Mouse (Mus musculus): ENCODE measurements around the gene Miga2. TPM values are rescaled to one million over a fixed set of nuclear protein-coding genes. Genes with fewer than 3 reads are reported as not detected.

Gene Miga2
- polyA plus RNA-seq (2015; fragmentation: Nextera tagmentation; extraction: Ambion mirVana), result 7.6 and 8.2 TPM in 2 replicates

- peak within 1 kb of the TSS; percentile 44; the same call in 1 of the 2 replicates for H3K27ac ChIP-seq (ENCODE audit: low read depth)
- H3K4me2 ChIP-seq (ENCODE audit: low read depth, low read length), result peak within 1 kb of the TSS; percentile 99
- under 1% methylated on average over 54 of the region's 54 CpGs for WGBS (ENCODE audit: insufficient replicate concordance)
- DNase-seq (peak; percentile 99), ATAC-seq (peak; percentile 98)
- no peaks in the 10 kb centered on the region for H3K27me3 ChIP-seq (ENCODE audit: insufficient read depth, low read length)
- TF ChIP-seq CTCF (IDR thresholded peaks at IDR 0.05; ENCODE audit: low read depth) (no peak), EP300 (IDR thresholded peaks at IDR 0.05; ENCODE audit: low read depth) (no peak)
- peaks cover 12% of the 10 kb centered on the region for H3K36me3 ChIP-seq (replicated peaks; ENCODE audit: insufficient read depth, low read length)
- peak within 1 kb of the TSS; percentile 63 for H3K9ac ChIP-seq (replicated peaks)
- H3K4me3 ChIP-seq (ENCODE audit: low read depth, low read length), result peak within 1 kb of the TSS; percentile 72
- H3K9me3 ChIP-seq (ENCODE audit: low read length), result no peaks in the 10 kb centered on the region
- peaks cover 16% of the 10 kb centered on the region for H3K4me1 ChIP-seq (ENCODE audit: insufficient read depth)
Measured at GRCm38 (mm10) chr2:30363773-30364650, at the start of gene Miga2. Gene Miga2 (plus strand): TSS chr2:30364233.

- Histone ChIP-seq H3K36me3 (replicated peaks; ENCODE audit: insufficient read depth, low read length) (peaks cover 59% of the 10 kb centered on the region), H3K27me3 (ENCODE audit: insufficient read depth, low read length) (no peaks in the 10 kb centered on the region), H3K4me1 (ENCODE audit: insufficient read depth) (no peaks in the 10 kb centered on the region), H3K4me2 (ENCODE audit: low read depth, low read length) (no peak overlapping the region), H3K9ac (replicated peaks) (no peak overlapping the region), H3K27ac (ENCODE audit: low read depth) (no peak overlapping the region), H3K9me3 (ENCODE audit: low read length) (no peaks in the 10 kb centered on the region), H3K4me3 (ENCODE audit: low read depth, low read length) (no peak overlapping the region)
- TF ChIP-seq EP300 (IDR thresholded peaks at IDR 0.05; ENCODE audit: low read depth) (no peak), CTCF (IDR thresholded peaks at IDR 0.05; ENCODE audit: low read depth) (peak; percentile 39; the same call in 1 of the 2 replicates)
- no peak for DNase-seq
- ATAC-seq, result no peak
- 90% methylated on average over 4 of the region's 4 CpGs for WGBS (ENCODE audit: insufficient replicate concordance)
Measured at GRCm38 (mm10) chr2:30316136-30316535, 47.9 kb upstream of the Miga2 start.

GRCm38 (mm10) chr2:30316955-30317354 is 47.1 kb upstream of the Miga2 start:
- TF ChIP-seq CTCF (IDR thresholded peaks at IDR 0.05; ENCODE audit: low read depth), result no peak
- Histone ChIP-seq H3K4me3 (ENCODE audit: low read depth, low read length) (no peak overlapping the region), H3K36me3 (replicated peaks; ENCODE audit: insufficient read depth, low read length) (peaks cover 58% of the 10 kb centered on the region), H3K9me3 (ENCODE audit: low read length) (no peaks in the 10 kb centered on the region), H3K27me3 (ENCODE audit: insufficient read depth, low read length) (no peaks in the 10 kb centered on the region), H3K27ac (ENCODE audit: low read depth) (no peak overlapping the region), H3K4me2 (ENCODE audit: low read depth, low read length) (no peak overlapping the region), H3K9ac (replicated peaks) (no peak overlapping the region), H3K4me1 (ENCODE audit: insufficient read depth) (no peaks in the 10 kb centered on the region)
- 86% methylated on average over 5 of the region's 5 CpGs for WGBS (ENCODE audit: insufficient replicate concordance)
- DNase-seq (no peak), ATAC-seq (no peak)

- Histone ChIP-seq H3K27me3 (ENCODE audit: insufficient read depth, low read length) (no peaks in the 10 kb centered on the region), H3K27ac (ENCODE audit: low read depth) (peak overlapping the region; percentile 60), H3K9ac (replicated peaks) (no peak overlapping the region), H3K9me3 (ENCODE audit: low read length) (no peaks in the 10 kb centered on the region), H3K36me3 (replicated peaks; ENCODE audit: insufficient read depth, low read length) (peaks cover 62% of the 10 kb centered on the region), H3K4me3 (ENCODE audit: low read depth, low read length) (no peak overlapping the region), H3K4me1 (ENCODE audit: insufficient read depth) (no peaks in the 10 kb centered on the region), H3K4me2 (ENCODE audit: low read depth, low read length) (no peak overlapping the region)
- peak; percentile 34 for TF ChIP-seq CTCF (IDR thresholded peaks at IDR 0.05; ENCODE audit: low read depth)
- TF ChIP-seq EP300 (IDR thresholded peaks at IDR 0.05; ENCODE audit: low read depth), result no peak
- ATAC-seq (peak; percentile 91), DNase-seq (no peak)
- WGBS (ENCODE audit: insufficient replicate concordance), result 62% methylated on average over 4 of the region's 4 CpGs
Measured at GRCm38 (mm10) chr2:30319260-30319659, 44.8 kb upstream of the Miga2 start.

- H3K27me3 ChIP-seq (ENCODE audit: insufficient read depth, low read length), result no peaks in the 10 kb centered on the region
- 91% methylated on average over 7 of the region's 7 CpGs for WGBS (ENCODE audit: insufficient replicate concordance)
- no peak overlapping the region for H3K27ac ChIP-seq (ENCODE audit: low read depth)
- no peak overlapping the region for H3K4me3 ChIP-seq (ENCODE audit: low read depth, low read length)
- TF ChIP-seq CTCF (IDR thresholded peaks at IDR 0.05; ENCODE audit: low read depth) (no peak), EP300 (IDR thresholded peaks at IDR 0.05; ENCODE audit: low read depth) (no peak)
- DNase-seq, result no peak
- H3K36me3 ChIP-seq (replicated peaks; ENCODE audit: insufficient read depth, low read length), result peaks cover 59% of the 10 kb centered on the region
- ATAC-seq, result no peak
- no peaks in the 10 kb centered on the region for H3K4me1 ChIP-seq (ENCODE audit: insufficient read depth)
- H3K9me3 ChIP-seq (ENCODE audit: low read length), result no peaks in the 10 kb centered on the region
- H3K4me2 ChIP-seq (ENCODE audit: low read depth, low read length), result no peak overlapping the region
- no peak overlapping the region for H3K9ac ChIP-seq (replicated peaks)
Measured at GRCm38 (mm10) chr2:30323111-30323510, 40.9 kb upstream of the Miga2 start.

- no peaks in the 10 kb centered on the region for H3K27me3 ChIP-seq (ENCODE audit: insufficient read depth, low read length)
- no peak overlapping the region for H3K4me3 ChIP-seq (ENCODE audit: low read depth, low read length)
- no peak for TF ChIP-seq CTCF (IDR thresholded peaks at IDR 0.05; ENCODE audit: low read depth)
- TF ChIP-seq EP300 (IDR thresholded peaks at IDR 0.05; ENCODE audit: low read depth), result no peak
- no peak for DNase-seq
- peaks cover 74% of the 10 kb centered on the region for H3K36me3 ChIP-seq (replicated peaks; ENCODE audit: insufficient read depth, low read length)
- H3K4me1 ChIP-seq (ENCODE audit: insufficient read depth), result no peaks in the 10 kb centered on the region
- no peak overlapping the region for H3K9ac ChIP-seq (replicated peaks)
- no peak overlapping the region for H3K27ac ChIP-seq (ENCODE audit: low read depth)
- no peak; the same call in 1 of the 2 replicates for ATAC-seq
- no peaks in the 10 kb centered on the region for H3K9me3 ChIP-seq (ENCODE audit: low read length)
- no peak overlapping the region for H3K4me2 ChIP-seq (ENCODE audit: low read depth, low read length)
- WGBS (ENCODE audit: insufficient replicate concordance), result 88% methylated on average over 5 of the region's 5 CpGs
Measured at GRCm38 (mm10) chr2:30325296-30325695, 38.7 kb upstream of the Miga2 start.

Data from liver, postnatal 0 days (tissue).